Mouse (Mus musculus) liver, adult 2 months (tissue): Measurements from ENCODE around the gene Shq1. TPM values are rescaled to one million over a fixed set of nuclear protein-coding genes. Genes with fewer than 3 reads are reported as not detected.

Experiments
- DNase-seq: peaks from one replicate; pipeline ENCODE4 v3.0.0-alpha.2; 2011; ENCODE audit warnings: low read depth, low spot score; ENCODE audit errors: extremely low read depth
- H3K27ac ChIP-seq: fragments of 200-500 bp; replicated peaks from 2 replicates; pipeline ENCODE4 v1.5.1; 2012; ENCODE audit warnings: low read depth, mild to moderate bottlenecking, control low read depth, inconsistent platforms, low read length; ENCODE audit not compliant: insufficient read depth
- H3K27me3 ChIP-seq: fragments of 200-500 bp; 2 replicates; pipeline ENCODE4 v1.6.1; 2012; ENCODE audit warnings: mild to moderate bottlenecking, moderate library complexity, low read length, inconsistent platforms; ENCODE audit not compliant: control insufficient read depth, insufficient read depth
- H3K36me3 ChIP-seq: fragments of 200-500 bp; 2 replicates; pipeline ENCODE4 v1.6.1; 2012; ENCODE audit warnings: low read length, inconsistent platforms; ENCODE audit not compliant: control insufficient read depth, insufficient read depth
- H3K4me1 ChIP-seq: fragments of 200-500 bp; 2 replicates; pipeline ENCODE4 v1.6.1; 2011; ENCODE audit warnings: low read length; ENCODE audit not compliant: control insufficient read depth, insufficient read depth
- H3K4me3 ChIP-seq: fragments of 200-500 bp; 2 replicates; pipeline ENCODE4 v1.5.1; 2011; ENCODE audit warnings: low read depth, mild to moderate bottlenecking, control low read depth, low read length, moderate library complexity; ENCODE audit not compliant: insufficient read depth
- H3K79me2 ChIP-seq: fragments of 200-500 bp; 2 replicates; pipeline ENCODE4 v1.6.1; 2012; ENCODE audit warnings: inconsistent platforms, mild to moderate bottlenecking, low read length, moderate library complexity; ENCODE audit not compliant: control insufficient read depth, insufficient read depth
- H3K9ac ChIP-seq: fragments of 200-500 bp; 2 replicates; pipeline ENCODE4 v1.6.1; 2012; ENCODE audit warnings: low read depth, mild to moderate bottlenecking, control low read depth, inconsistent platforms, low read length
- CTCF ChIP-seq: fragments of 200-500 bp; IDR thresholded peaks from 2 replicates; pipeline ENCODE4 v1.5.1; 2011; ENCODE audit warnings: low read depth, low read length, control low read depth
- POLR2A ChIP-seq: fragments of 200-500 bp; IDR thresholded peaks from 2 replicates; pipeline ENCODE4 v1.6.1; 2011; ENCODE audit warnings: low read length, control low read depth; ENCODE audit not compliant: insufficient read depth; ENCODE audit errors: extremely low read depth
- whole genome bisulfite sequencing: fragments of 180-500 bp; shearing (Covaris S2); methylation state at CpG from one replicate; pipeline ENCODE4 v1.1.7; 2018; 5-methylcytosine and 5-hydroxymethylcytosine counted together
- polyA plus RNA-seq: library from polyadenylated mRNA; depleted of rRNA; stranded (reverse); fragments of >200 nt; gene quantifications from 2 replicates; pipeline ENCODE4 v1.2.3, GENCODE M21; 2012; rRNA removed
- total RNA-seq: library from RNA; depleted of rRNA; stranded (reverse); fragments of >200 nt; gene quantifications from 2 replicates; pipeline ENCODE4 v1.2.3, GENCODE M21; 2014; rRNA removed

The Shq1 gene
- total and polyA plus RNA-seq, 2 experiments: 3.2 to 4.3 TPM

DNA sequence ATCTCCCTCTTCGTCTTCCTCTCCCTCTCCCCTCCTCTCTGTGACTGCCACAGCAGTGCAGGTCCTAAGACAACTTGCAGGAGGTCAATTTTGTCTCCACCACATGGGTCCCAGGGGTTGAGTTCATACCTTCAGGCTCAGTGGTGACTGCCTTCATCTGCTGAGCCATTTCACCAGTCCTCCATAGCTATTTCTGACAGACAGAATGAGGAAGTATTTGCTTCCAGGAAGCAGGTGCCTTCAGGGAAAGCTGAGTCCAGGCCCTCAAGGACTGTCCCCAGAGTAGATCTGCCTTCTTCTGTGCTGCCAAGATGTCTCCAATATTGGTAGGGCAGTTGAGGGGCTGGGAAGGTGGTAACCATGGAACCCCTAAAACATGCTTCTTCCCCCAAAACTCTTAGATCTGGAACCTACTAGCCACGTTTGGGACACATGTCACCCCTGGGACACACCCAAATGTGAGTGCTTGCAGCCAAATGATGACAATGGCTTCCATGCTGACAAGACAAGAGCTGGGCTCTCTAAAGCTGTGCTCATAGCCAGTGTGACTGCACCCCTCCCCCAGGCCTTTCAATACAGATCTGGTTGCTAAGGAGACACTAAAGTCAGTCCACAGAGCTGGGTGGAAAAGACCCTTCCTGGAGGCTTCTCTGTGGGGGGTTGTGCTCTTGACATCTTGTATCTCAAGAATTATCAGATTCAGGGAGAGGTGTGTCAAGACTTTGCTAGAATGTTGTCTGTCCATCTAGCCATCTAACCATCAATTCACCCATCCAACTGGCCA lies 149.2 kb downstream of the Shq1 start:
- 82% methylated on average over 2 of the region's 2 CpGs for WGBS
- peaks cover 3% of the 10 kb centered on the region; the same call in 1 of the 2 replicates for H3K27me3 ChIP-seq
- no peaks in the 10 kb centered on the region for H3K36me3 ChIP-seq
- TF ChIP-seq POLR2A: no peak
- no peak for TF ChIP-seq CTCF
- no peak for DNase-seq
- no peaks in the 10 kb centered on the region for H3K79me2 ChIP-seq
- H3K4me1 ChIP-seq: no peaks in the 10 kb centered on the region
- H3K9ac ChIP-seq: no peak overlapping the region
- H3K4me3 ChIP-seq: no peak overlapping the region
- H3K27ac ChIP-seq: no peak overlapping the region

DNA sequence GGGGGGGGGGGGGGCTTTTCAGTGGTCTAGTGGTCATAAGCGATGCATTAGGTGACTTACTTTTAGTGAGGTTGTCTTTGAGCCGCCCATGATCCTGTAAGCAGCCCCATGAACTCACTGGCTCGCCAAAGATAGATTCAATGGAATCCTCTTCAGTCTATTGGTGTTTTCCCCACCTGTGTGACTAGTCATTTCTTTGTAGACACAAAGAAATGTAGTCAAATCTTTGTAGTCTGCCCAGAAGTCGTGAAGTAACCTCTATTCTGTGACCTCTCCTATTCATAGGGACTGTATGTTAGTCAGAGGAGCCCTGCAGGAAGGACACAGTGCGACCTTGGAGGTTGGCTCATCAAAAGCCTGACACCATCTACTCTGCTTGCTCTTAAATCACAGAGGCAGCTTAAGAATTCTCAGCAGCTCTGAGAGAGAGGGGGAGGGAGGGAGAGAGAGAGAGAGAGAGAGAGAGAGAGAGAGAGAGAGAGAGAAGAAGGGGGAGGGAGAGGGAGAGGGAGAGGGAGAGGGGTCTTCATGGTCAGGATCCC lies 150.3 kb downstream of the Shq1 start:
- no peak for DNase-seq
- 80% methylated on average over 5 of the region's 5 CpGs for WGBS
- Histone ChIP-seq H3K9ac (no peak overlapping the region), H3K27ac (no peak overlapping the region), H3K36me3 (no peaks in the 10 kb centered on the region), H3K79me2 (no peaks in the 10 kb centered on the region), H3K4me1 (no peaks in the 10 kb centered on the region), H3K4me3 (no peak overlapping the region), H3K27me3 (peaks cover 3% of the 10 kb centered on the region; the same call in 1 of the 2 replicates)
- TF ChIP-seq POLR2A (no peak), CTCF (no peak)

DNA sequence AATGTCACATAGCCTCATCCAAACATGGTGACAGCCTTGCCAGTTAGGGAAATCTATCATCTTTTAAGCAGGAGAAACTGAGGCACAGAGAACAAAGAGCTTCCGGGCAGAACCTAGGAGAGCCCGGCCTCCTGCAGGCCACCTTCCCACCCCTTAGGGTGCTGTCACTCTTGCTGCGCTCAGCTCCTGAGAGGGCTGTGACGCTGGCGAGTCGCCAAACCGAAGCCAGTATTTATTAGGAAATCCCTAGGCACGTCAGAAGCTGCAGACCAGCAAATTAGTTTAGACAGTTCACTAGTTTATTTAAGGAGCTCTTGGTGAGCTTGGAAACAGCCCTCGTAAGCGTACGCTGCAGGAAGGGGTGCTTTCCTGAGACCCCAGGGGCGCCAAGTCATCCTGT lies 151.1 kb downstream of the Shq1 start:
- TF ChIP-seq CTCF (no peak), POLR2A (no peak)
- Histone ChIP-seq H3K4me3 (no peak overlapping the region), H3K9ac (no peak overlapping the region), H3K36me3 (no peaks in the 10 kb centered on the region), H3K27ac (no peak overlapping the region), H3K79me2 (no peaks in the 10 kb centered on the region), H3K4me1 (no peaks in the 10 kb centered on the region), H3K27me3 (peaks cover 3% of the 10 kb centered on the region; the same call in 1 of the 2 replicates)
- DNase-seq: no peak
- WGBS: 51% methylated on average over 12 of the region's 12 CpGs

Other genes starting within 250 kb of the Shq1 start
- under 0.01 and 0.07 TPM in 2 replicates for gene Gxylt2, start 33.6 kb upstream of the Shq1 start, total RNA-seq
- gene Gxylt2, start 33.6 kb upstream of the Shq1 start, polyA plus RNA-seq: not detected in 2 replicates
- gene Ppp4r2, start 162.5 kb upstream of the Shq1 start, total RNA-seq: 27.4 and 28.1 TPM in 2 replicates
- 8.3 and 10.6 TPM in 2 replicates for gene Ppp4r2, start 162.5 kb upstream of the Shq1 start, polyA plus RNA-seq